Mouse (Mus musculus) ES-E14 (cell line): ENCODE measurements at regions not wholly inside any gene's neighbourhood (a gene's known extent, or its start where the extent isn't known, plus 50 kb on each side); places are given as distances from the start of the nearest gene placed in this dataset.

Experiments
- CHD2 ChIP-seq: IDR thresholded peaks from 2 replicates; pipeline ENCODE4 v1.6.1; 2014; ENCODE audit warnings: mild to moderate bottlenecking, low read depth, low read length, inconsistent platforms
- HCFC1 ChIP-seq: IDR thresholded peaks from 2 replicates; pipeline ENCODE4 v1.6.1; 2012; ENCODE audit warnings: low read length, inconsistent platforms, borderline replicate concordance; ENCODE audit not compliant: insufficient read depth
- MAFK ChIP-seq: IDR thresholded peaks from 2 replicates; pipeline ENCODE4 v1.6.1; 2014; ENCODE audit warnings: mild to moderate bottlenecking, low read depth, low read length, inconsistent platforms; ENCODE audit not compliant: insufficient read depth
- ZC3H11A ChIP-seq: IDR thresholded peaks from 2 replicates; pipeline ENCODE4 v1.6.1; 2012; ENCODE audit warnings: low read depth, mild to moderate bottlenecking, inconsistent platforms, low read length, borderline replicate concordance
- ZNF384 ChIP-seq: IDR thresholded peaks from 2 replicates; pipeline ENCODE4 v1.6.1; 2012; ENCODE audit warnings: low read depth, low read length, inconsistent platforms

DNA sequence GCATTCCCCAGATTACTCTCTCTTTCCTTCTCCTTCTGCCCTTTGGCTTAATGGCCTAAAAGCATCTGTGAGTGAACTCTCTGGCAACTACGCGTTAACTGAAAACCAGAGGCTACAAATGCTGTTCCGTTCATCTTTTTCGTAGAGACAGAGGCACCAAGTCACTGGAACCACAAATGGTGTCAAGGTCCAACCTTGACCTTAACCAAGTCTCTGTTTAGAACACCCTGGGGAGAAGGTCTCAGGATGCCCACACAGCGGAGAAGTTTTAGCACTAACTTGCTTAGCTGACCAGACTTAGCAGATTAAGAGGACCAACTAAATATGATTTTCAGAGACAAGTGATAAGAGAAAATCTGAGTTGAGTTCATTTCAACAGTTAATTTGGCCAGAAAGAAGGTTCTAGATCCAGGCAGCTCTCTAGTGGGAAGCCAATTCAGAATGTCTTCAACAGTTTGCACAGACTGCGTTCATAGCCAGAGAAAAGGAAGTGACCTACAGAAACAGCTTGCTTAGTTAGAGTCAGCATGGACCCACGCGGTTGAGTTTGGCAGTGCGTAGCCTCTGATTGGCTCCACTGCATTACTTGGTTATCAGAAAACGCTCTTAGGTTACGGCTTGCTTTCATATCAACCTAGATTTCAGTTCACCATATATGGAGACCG is 169.8 kb downstream of the Ly86 start:
- TF ChIP-seq ZC3H11A (no peak), HCFC1 (no peak), MAFK (no peak), ZNF384 (no peak), CHD2 (no peak)
